Mouse (Mus musculus): ENCODE data around the gene Catsper4.

GRCm38 (mm10) chr4:134268102-134268655 is 41.0 kb upstream of the Catsper4 start:
- TF ChIP-seq POLR2A (IDR thresholded peaks at IDR 0.05; ENCODE audit: extremely low read depth, insufficient read depth, low read length), result no peak
- TF ChIP-seq CTCF (IDR thresholded peaks at IDR 0.05; ENCODE audit: extremely low read depth, insufficient read depth, low read length), result no peak

Data from cortical plate, adult 2 months (tissue).